Mouse (Mus musculus) kidney, postnatal 25 days (tissue): Measurements from ENCODE around the gene Amd1.
A peak's percentile ranks its signal among the peaks of the same experiment; 100 is the strongest.

ENCODE experiments used
- DNase-seq, 2 experiments: peaks; one replicate each; pipeline ENCODE4 v3.0.0; 2021; ENCODE audit warnings: mixed read lengths in 2 of 2

Amd1 gene

DNA sequence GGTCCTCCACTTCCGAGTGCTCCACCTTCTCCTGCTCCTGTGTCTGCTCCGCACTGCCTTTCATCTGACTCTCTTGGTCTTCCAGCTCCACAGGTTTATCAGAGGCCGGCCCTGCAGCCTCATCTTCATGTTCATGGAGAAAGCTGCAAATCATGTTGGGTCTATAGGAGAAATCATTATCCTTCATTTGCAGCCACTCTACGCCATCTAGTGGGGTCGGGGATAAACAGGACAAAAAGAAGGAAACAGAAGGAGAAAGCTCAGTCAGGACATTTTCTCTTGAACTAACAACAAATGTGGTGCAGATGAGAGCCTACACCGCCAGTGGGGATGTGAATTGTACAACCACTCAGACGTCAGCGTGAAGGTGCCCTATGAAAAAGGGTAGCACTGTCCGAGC is 52.4 kb downstream of the Amd1 start:
- DNase-seq = no peak

DNA sequence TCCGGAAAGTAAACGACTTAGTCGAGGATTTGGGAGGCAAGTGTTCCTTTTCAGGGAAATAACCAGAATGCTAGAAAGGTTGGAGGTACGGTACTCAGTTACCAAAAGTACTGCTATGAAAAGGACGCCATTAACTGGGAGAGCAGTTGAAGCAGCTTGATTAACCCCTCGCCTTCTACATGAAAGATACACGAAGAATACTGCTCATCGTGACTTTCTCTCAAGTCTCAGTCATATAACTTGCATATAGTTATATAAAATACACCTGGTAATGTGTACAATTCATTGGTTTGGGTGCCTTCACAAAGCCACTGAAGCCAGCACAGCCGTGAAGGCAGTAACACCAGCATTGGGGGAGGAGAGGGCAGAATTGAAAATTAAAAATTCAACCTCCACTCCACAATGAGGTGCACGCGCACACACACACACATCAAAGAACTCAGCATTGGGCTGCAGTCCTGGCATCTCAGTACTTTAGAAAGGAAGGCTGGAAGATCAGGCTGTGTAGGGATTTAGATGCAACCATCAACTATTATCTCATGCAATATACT is 54.7 kb downstream of the Amd1 start:
- no peak for DNase-seq

DNA sequence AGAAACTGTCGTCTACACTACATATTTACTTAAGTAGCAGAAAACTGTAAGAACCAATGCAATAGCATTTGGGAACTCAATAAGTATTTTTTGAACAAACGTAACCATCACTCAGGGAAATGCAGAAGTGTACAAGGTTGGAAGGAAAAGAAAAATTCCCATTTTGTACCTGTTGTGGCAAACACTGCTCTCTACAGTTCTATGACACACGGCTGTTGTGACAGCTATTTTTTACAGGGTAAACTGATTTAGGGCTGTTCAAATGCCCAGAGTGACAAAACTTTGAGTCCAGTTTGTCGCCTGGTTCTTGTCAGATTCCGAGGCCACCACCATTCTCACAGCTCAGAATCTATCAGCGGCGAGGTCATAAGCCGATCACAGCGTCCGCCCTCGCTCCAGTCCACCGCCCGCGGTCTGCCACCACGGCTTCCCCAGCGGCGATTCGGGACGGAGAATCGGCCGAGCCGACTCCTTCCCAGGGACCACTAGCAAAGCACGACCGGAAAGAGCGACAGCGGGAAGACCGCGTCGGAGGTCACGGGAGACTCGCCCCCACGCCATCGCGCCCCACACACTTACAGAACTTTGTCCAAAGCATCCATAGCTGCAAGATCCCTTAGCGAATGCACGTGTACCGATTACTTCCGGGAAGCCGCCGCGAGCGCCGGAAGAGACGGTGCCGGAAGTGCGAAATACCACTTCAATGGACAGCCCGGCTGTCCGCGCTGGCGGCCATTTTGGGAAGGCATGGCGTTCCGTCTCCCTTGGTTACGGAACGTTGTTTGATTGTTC is 55.4 kb downstream of the Amd1 start, which contains the start of gene Rpf2:
Gene Rpf2 (minus strand): TSS at position 663 of the 792 bp plus-strand sequence.
- DNase-seq = peak; percentile 84 to 92

DNA sequence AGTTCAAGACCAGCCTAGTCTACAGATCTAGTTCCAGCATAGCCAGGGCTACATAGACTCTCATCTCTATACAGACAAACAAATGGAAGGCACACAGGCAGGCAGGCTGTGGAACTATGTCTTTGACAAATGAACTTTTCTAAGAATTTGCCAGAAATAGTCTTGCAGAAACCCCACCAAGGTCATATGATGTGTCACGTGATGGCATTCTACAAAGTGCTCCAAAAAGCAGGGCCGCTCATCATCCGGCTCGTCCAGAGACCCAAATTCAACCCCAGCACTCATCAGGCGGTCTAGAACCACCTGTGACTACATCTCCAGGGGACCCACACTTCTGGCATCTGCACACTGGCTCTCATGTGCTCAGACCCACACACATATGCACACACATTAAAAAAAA is 64.2 kb downstream of the Amd1 start:
- no peak for DNase-seq
